Comparison of ENCODE assay signal across 9 mouse cellular contexts in the genomic region with DNA sequence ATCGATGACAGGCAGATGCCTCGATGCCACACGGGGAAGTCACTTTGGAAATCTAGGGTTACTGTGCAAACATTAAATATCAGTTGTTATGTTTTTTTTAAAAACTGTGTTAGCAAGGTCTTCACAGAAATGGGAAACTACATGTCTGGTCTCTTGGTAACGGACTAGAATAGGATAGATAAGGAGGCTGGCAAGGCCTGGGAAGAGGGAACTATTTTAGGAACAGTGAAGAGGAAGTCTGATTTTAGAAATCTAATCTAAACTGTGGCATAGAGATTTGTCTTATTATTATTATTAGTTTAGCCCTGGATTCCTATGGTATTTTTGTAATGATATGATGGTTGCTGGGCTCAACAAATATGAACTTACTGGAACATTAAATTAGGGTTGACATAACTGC. TPM values are rescaled to one million over a fixed set of nuclear protein-coding genes. Genes with fewer than 3 reads are reported as not detected.
DNase-seq lines count a peak whose midpoint lies in the region; ATAC-seq and TF ChIP-seq lines count a peak whose summit lies in the region.
"Had no signal": no experiment of that assay in that cellular context is flagged by ENCODE, and none has a peak within 500 bp of the region (broad histone marks: within the 10 kb centered on the region; RNA-seq: fewer than 3 reads in every experiment).

No protein-coding gene starts in this region.

- intact Hi-C loops in heart, adult 2 months (cut with DNase I) = loop anchor here (2.0 kb wide), 1 partner anchor 47 kb away; a partner anchor contains a TSS

- H3K4me3 ChIP-seq in heart, adult 2 months = peak overlapping the region; percentile 89
- peak overlapping the region; percentile 97 for H3K4me3 ChIP-seq in E14TG2a.4 (replicated peaks; ENCODE audit: low read length)
- peak overlapping the region; percentile 88 for H3K4me3 ChIP-seq in heart, embryonic 16.5 days (ENCODE audit: low read length)
- no peak overlapping the region for H3K4me3 ChIP-seq in liver, embryonic 16.5 days (ENCODE audit: low read depth, low read length)

- TF ChIP-seq POLR2A in heart, adult 2 months (IDR thresholded peaks at IDR 0.05; ENCODE audit: insufficient read depth, low read depth, low read length) = no peak

- peak overlapping the region; percentile 87 for H3K27ac ChIP-seq in heart, adult 2 months
- peak overlapping the region; percentile 25; the same call in 1 of the 2 replicates for H3K27ac ChIP-seq in heart, embryonic 16.5 days (ENCODE audit: low read length)
- no peak overlapping the region for H3K27ac ChIP-seq in liver, embryonic 16.5 days (ENCODE audit: low read length)

- WGBS in heart, adult 2 months = 11% methylated on average over 4 of the region's 4 CpGs
- 22% methylated on average over 4 of the region's 4 CpGs for WGBS in heart, embryonic 16.5 days
- 45% methylated on average over 4 of the region's 4 CpGs for WGBS in liver, embryonic 16.5 days (ENCODE audit: insufficient replicate concordance)

- H3K4me2 ChIP-seq in heart, embryonic 16.5 days (ENCODE audit: low read depth, low read length) = peak overlapping the region; percentile 88
- H3K4me2 ChIP-seq in liver, embryonic 16.5 days (ENCODE audit: low read depth, low read length) = peak overlapping the region; percentile 78; the same call in 1 of the 2 replicates

- no peaks in the 10 kb centered on the region for H3K4me1 ChIP-seq in heart, adult 2 months (ENCODE audit: control insufficient read depth, insufficient read depth, low read length)
- peaks cover 15% of the 10 kb centered on the region for H3K4me1 ChIP-seq in E14TG2a.4 (replicated peaks; ENCODE audit: low read depth, low read length)
- H3K4me1 ChIP-seq in heart, embryonic 16.5 days (ENCODE audit: control insufficient read depth, insufficient read depth, low read length) = peaks cover 6% of the 10 kb centered on the region
- peaks cover 3% of the 10 kb centered on the region; the same call in 1 of the 2 replicates for H3K4me1 ChIP-seq in liver, embryonic 16.5 days (ENCODE audit: control insufficient read depth, low read depth, low read length)

- DNase-seq in heart, adult 2 months = no peak
- DNase-seq in heart, adult 8-10 months (ENCODE audit: low spot score) = no peak
- no peak for DNase-seq in spleen, adult 12 weeks (ENCODE audit: low spot score)
- DNase-seq in frontal cortex, adult 2 months (ENCODE audit: extremely low spot score in 1 of 2, low spot score in 1 of 2) = no peak
- DNase-seq in thymus, postnatal 14 days = no peak
- DNase-seq: kidney, postnatal 14 days had no signal

- no peak for TF ChIP-seq CTCF in heart, adult 2 months (IDR thresholded peaks at IDR 0.05)
- TF ChIP-seq CTCF in E14TG2a.4 (conservative IDR thresholded peaks at IDR 0.05; ENCODE audit: low read length) = no peak

- H3K36me3 ChIP-seq in heart, adult 2 months (ENCODE audit: control insufficient read depth, insufficient read depth, low read length) = peaks cover 6% of the 10 kb centered on the region
- peaks cover 32% of the 10 kb centered on the region for H3K36me3 ChIP-seq in E14TG2a.4 (ENCODE audit: insufficient read depth, low read length)
- H3K36me3 ChIP-seq in heart, embryonic 16.5 days (ENCODE audit: control insufficient read depth, insufficient read depth) = peaks cover 8% of the 10 kb centered on the region
- H3K36me3 ChIP-seq in liver, embryonic 16.5 days (ENCODE audit: control insufficient read depth, insufficient read depth) = peaks cover 2% of the 10 kb centered on the region

- no peaks in the 10 kb centered on the region; the same call in 1 of the 2 replicates for H3K79me2 ChIP-seq in heart, adult 2 months (replicated peaks; ENCODE audit: control insufficient read depth, insufficient read depth, low read length)

- no peak overlapping the region for H3K9ac ChIP-seq in heart, adult 2 months (ENCODE audit: low read depth, low read length)
- H3K9ac ChIP-seq in heart, embryonic 16.5 days (ENCODE audit: low read length) = peak overlapping the region; percentile 88
- H3K9ac ChIP-seq in liver, embryonic 16.5 days (ENCODE audit: low read depth, low read length) = no peak overlapping the region

- no peaks in the 10 kb centered on the region for H3K27me3 ChIP-seq in heart, adult 2 months (ENCODE audit: control insufficient read depth, insufficient read depth, low read length)
- no peaks in the 10 kb centered on the region for H3K27me3 ChIP-seq in E14TG2a.4 (ENCODE audit: insufficient read depth, low read length)
- no peaks in the 10 kb centered on the region for H3K27me3 ChIP-seq in heart, embryonic 16.5 days (ENCODE audit: control insufficient read depth, insufficient read depth, low read length)
- H3K27me3 ChIP-seq in liver, embryonic 16.5 days (ENCODE audit: control insufficient read depth, insufficient read depth, low read depth, low read length) = no peaks in the 10 kb centered on the region

- ATAC-seq in heart, embryonic 16.5 days (replicated peaks; ENCODE audit: extremely low read depth, insufficient read depth, low FRiP score) = no peak
- no peak for ATAC-seq in liver, embryonic 16.5 days (ENCODE audit: low read depth)

- H3K9me3 ChIP-seq in E14TG2a.4 (ENCODE audit: low read length) = no peaks in the 10 kb centered on the region
- H3K9me3 ChIP-seq in heart, embryonic 16.5 days (replicated peaks; ENCODE audit: control insufficient read depth, low read length) = no peaks in the 10 kb centered on the region
- H3K9me3 ChIP-seq in liver, embryonic 16.5 days (replicated peaks; ENCODE audit: control insufficient read depth, low read length) = no peaks in the 10 kb centered on the region

- TF ChIP-seq EP300 in heart, adult 2 months (IDR thresholded peaks at IDR 0.05; ENCODE audit: insufficient read depth, low read depth, low read length) = no peak

RNA-seq across cellular contexts. Expression of a gene that starts 1.1 kb away (rescaled TPM):
- 10 to 100 TPM; 36.2 to 37.6 TPM for total RNA-seq in heart, adult 2 months (2021)
- polyA plus RNA-seq in heart, adult 2 months (2012; rRNA removed) = 39.0 and 69.1 TPM in 2 replicates
- total RNA-seq in heart, adult 8-10 months (2022) = 10 to 100 TPM; 35.2 to 43.6 (median 38.3) TPM
- 71.6 and 72.4 TPM in 2 replicates for polyA plus RNA-seq in heart, embryonic 16.5 days (2015; fragmentation: Nextera tagmentation; extraction: Ambion mirVana)
- 15.6 and 17.4 TPM in 2 replicates for polyA plus RNA-seq in liver, embryonic 16.5 days (2015; fragmentation: Nextera tagmentation; extraction: Ambion mirVana)
- polyA plus RNA-seq in frontal cortex, adult 2 months (2012; rRNA removed) = 24.8 and 28.1 TPM in 2 replicates

RNA-seq across cellular contexts. Expression of a gene that starts 48.0 kb away (rescaled TPM):
- 10 to 100 TPM; 33.0 to 42.6 TPM for total RNA-seq in heart, adult 2 months (2021)
- polyA plus RNA-seq in heart, adult 2 months (2012; rRNA removed) = 21.4 and 36.1 TPM in 2 replicates
- 10 to 100 TPM; 30.5 to 35.8 (median 33.9) TPM for total RNA-seq in heart, adult 8-10 months (2022)
- polyA plus RNA-seq in heart, embryonic 16.5 days (2015; fragmentation: Nextera tagmentation; extraction: Ambion mirVana) = 83.8 and 86.0 TPM in 2 replicates
- 16.9 and 17.4 TPM in 2 replicates for polyA plus RNA-seq in liver, embryonic 16.5 days (2015; fragmentation: Nextera tagmentation; extraction: Ambion mirVana)
- polyA plus RNA-seq in frontal cortex, adult 2 months (2012; rRNA removed) = 48.0 and 50.4 TPM in 2 replicates
